Mouse (Mus musculus) erythroblast, embryonic 14.5 days (primary cell): ENCODE data around the gene Fry. TPM values are rescaled to one million over a fixed set of nuclear protein-coding genes. Genes with fewer than 3 reads are reported as not detected.

ENCODE experiments used
- H3K27me3 ChIP-seq: 2 replicates; pipeline ENCODE4 v1.6.1; 2012; ENCODE audit warnings: inconsistent platforms; ENCODE audit not compliant: control insufficient read depth
- H3K36me3 ChIP-seq: 2 replicates; pipeline ENCODE4 v1.6.1; 2012; ENCODE audit warnings: mild to moderate bottlenecking, inconsistent platforms; ENCODE audit not compliant: control insufficient read depth
- H3K4me1 ChIP-seq: 2 replicates; pipeline ENCODE4 v1.6.1; 2012; ENCODE audit warnings: inconsistent platforms; ENCODE audit not compliant: control insufficient read depth
- H3K4me3 ChIP-seq: replicated peaks from 2 replicates; pipeline ENCODE3; 2012; ENCODE audit warnings: moderate library complexity, mild to moderate bottlenecking, inconsistent platforms
- H3K9me3 ChIP-seq: 2 replicates; pipeline ENCODE4 v1.6.1; 2012; ENCODE audit warnings: low read length, inconsistent platforms, mixed read lengths; ENCODE audit not compliant: control insufficient read depth
- GATA1 ChIP-seq: IDR thresholded peaks from 2 replicates; pipeline ENCODE4 v1.6.1; 2012; ENCODE audit warnings: low read length, inconsistent platforms, mixed read lengths
- TAL1 ChIP-seq: IDR thresholded peaks from 3 replicates; pipeline ENCODE4 v1.6.1; 2012; ENCODE audit warnings: low read length, inconsistent platforms, mixed read lengths
- polyA plus RNA-seq: library from polyadenylated mRNA; stranded (reverse); fragments of >175 nt; gene quantifications from 2 replicates; pipeline ENCODE4 v1.2.3, GENCODE M21; 2012

Gene Fry
- polyA plus RNA-seq, 1 experiment = 0.16 TPM

DNA sequence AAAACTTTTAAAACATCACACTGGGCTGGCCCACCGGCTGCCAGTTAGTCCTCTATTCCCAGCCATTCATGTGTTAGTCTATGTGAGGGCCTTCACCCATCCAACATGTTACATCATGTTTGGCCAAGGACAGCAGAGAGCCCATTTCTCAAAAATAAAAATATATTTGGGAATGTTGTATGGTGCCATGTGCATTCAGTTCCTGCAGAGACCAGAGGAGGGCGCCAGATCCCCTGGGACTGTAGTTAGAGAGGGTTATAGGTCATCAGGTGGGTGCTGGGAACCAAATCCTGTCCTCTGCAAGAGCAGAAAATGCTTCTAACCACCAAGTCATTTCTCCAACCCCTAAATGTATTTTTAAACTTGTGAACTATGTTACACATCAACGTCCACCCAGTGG, 27.5 kb downstream of the Fry start:
- H3K27me3 ChIP-seq = no peaks in the 10 kb centered on the region
- no peaks in the 10 kb centered on the region for H3K4me1 ChIP-seq
- H3K9me3 ChIP-seq = peaks cover 5% of the 10 kb centered on the region; the same call in 1 of the 2 replicates
- H3K36me3 ChIP-seq = no peaks in the 10 kb centered on the region
- TF ChIP-seq GATA1 = no peak
- no peak for TF ChIP-seq TAL1
- no peak overlapping the region for H3K4me3 ChIP-seq

DNA sequence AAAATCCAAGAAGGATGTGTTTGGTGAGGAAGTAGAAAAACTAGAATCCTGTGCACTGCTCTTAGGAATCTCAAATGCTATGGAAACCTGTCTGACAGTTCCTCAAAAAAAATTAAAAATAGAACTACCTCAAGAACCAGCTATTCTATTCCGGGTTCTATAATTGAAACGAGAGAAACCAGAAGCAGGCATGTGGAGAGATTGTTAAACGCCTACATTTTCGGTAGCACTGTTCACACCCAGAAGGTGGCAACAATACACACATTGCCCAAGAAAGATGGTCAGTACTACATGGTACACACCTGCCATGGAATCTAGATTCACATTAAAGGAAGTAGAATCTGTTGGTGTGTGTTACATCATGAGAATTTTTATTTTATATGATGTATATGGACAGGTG, 28.2 kb downstream of the Fry start:
- TF ChIP-seq GATA1 (no peak), TAL1 (no peak)
- H3K9me3 ChIP-seq = peaks cover 5% of the 10 kb centered on the region; the same call in 1 of the 2 replicates

DNA sequence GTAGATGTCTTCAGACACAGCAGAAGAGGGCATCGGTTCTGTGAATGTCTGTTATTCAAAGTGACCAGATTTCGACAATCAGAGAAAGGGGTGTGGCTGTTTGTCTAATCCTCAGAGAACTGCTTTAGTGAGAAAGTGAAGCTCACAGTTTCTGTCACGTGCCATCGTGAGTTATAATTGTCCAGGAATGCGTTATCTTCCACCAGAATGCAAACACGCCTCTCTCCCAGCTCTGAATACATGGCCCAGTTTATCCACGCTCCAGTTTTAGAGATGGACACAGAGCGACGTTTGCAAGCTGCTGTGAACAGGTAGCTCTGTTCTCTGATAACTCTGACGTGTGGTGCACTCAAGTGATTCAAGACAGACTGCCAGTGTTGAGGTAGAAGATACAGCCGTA, 31.3 kb downstream of the Fry start:
- TF ChIP-seq GATA1 = no peak
- no peak for TF ChIP-seq TAL1
- Histone ChIP-seq H3K4me1 (no peaks in the 10 kb centered on the region), H3K4me3 (no peak overlapping the region), H3K27me3 (no peaks in the 10 kb centered on the region), H3K9me3 (peaks cover 5% of the 10 kb centered on the region; the same call in 1 of the 2 replicates), H3K36me3 (no peaks in the 10 kb centered on the region)

More for the DNA sequence above, 28.2 kb downstream of the Fry start:
- H3K36me3 ChIP-seq = no peaks in the 10 kb centered on the region
- no peaks in the 10 kb centered on the region for H3K4me1 ChIP-seq
- H3K27me3 ChIP-seq = no peaks in the 10 kb centered on the region
- no peak overlapping the region for H3K4me3 ChIP-seq

- no peak for TF ChIP-seq GATA1
- Histone ChIP-seq H3K27me3 (no peaks in the 10 kb centered on the region), H3K4me3 (no peak overlapping the region), H3K36me3 (no peaks in the 10 kb centered on the region), H3K9me3 (peaks cover 2% of the 10 kb centered on the region; the same call in 1 of the 2 replicates), H3K4me1 (no peaks in the 10 kb centered on the region)
Measured at GRCm38 (mm10) chr5:150150986-150151385, 32.5 kb downstream of the Fry start.

- H3K36me3 ChIP-seq = no peaks in the 10 kb centered on the region
- H3K9me3 ChIP-seq = no peaks in the 10 kb centered on the region
- no peak overlapping the region for H3K4me3 ChIP-seq
- TF ChIP-seq GATA1 (no peak), TAL1 (no peak)
- no peaks in the 10 kb centered on the region; the same call in 1 of the 2 replicates for H3K4me1 ChIP-seq
- no peaks in the 10 kb centered on the region for H3K27me3 ChIP-seq
Measured at GRCm38 (mm10) chr5:150152071-150152879, 33.8 kb downstream of the Fry start.

GRCm38 (mm10) chr5:150152880-150153281, 34.4 kb downstream of the Fry start:
- TF ChIP-seq TAL1 = no peak
- no peak for TF ChIP-seq GATA1
- no peaks in the 10 kb centered on the region for H3K36me3 ChIP-seq
- no peak overlapping the region for H3K4me3 ChIP-seq
- no peaks in the 10 kb centered on the region for H3K27me3 ChIP-seq
- no peaks in the 10 kb centered on the region for H3K9me3 ChIP-seq
- no peaks in the 10 kb centered on the region; the same call in 1 of the 2 replicates for H3K4me1 ChIP-seq

DNA sequence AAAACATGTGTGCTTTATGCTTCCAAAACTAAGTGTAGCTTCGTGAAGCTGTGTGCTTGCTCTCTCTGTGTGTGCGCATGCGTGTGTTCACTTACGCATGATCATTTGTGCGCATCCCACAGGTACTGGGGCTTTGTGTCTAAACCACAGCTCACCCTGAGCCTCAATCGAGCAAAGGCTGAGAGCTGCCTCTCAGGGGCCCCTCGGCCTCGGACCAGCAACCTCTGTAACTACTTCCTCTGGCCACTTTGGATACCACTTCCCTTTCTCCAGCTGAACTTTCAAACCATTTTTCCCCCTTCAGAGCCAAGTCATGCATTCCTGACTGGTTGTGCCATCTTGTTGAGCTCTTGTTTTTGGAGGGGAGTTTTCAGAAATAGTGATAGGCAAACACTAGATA, 36.9 kb downstream of the Fry start:
- Histone ChIP-seq H3K9me3 (no peaks in the 10 kb centered on the region), H3K27me3 (no peaks in the 10 kb centered on the region), H3K4me1 (no peaks in the 10 kb centered on the region; the same call in 1 of the 2 replicates), H3K4me3 (no peak overlapping the region), H3K36me3 (no peaks in the 10 kb centered on the region)
- no peak for TF ChIP-seq GATA1
- no peak for TF ChIP-seq TAL1

DNA sequence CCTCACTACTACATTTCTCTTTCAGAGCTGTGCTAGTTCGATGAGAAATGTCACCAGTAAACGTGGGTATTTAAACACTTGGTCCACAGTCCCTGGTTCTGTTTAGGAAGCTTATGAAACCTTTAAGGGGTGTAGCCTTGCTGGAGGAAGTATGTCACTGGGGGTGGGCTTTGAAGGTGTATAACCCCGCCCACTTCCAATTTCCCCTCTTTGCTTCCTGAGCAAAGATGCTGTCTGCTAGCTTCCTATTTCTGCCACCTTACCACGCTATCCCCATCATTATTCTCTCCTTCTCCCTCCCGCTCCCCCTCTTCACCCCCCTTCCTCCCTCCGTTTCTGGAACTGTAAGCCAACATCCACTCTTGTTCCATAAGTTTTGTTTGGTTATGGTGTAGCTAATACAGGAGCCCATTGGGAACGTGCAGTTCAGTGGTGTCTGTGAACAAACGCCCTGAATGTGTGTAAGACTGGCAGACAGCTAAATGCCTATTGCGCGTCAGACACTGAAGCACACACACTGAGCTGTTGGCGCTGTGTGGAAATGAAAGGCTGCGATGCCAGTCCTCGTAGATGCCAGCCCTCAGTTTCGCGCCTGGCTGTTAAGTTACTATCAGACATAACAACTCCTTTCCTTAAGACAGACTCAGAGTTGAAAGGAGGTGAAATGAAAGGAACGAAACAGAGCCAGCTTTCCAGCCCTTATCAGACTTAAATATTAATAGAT, 37.8 kb downstream of the Fry start:
- no peaks in the 10 kb centered on the region for H3K36me3 ChIP-seq
- no peaks in the 10 kb centered on the region for H3K27me3 ChIP-seq
- no peaks in the 10 kb centered on the region for H3K9me3 ChIP-seq
- no peak for TF ChIP-seq TAL1
- TF ChIP-seq GATA1 = no peak
- H3K4me3 ChIP-seq = no peak overlapping the region
- no peaks in the 10 kb centered on the region; the same call in 1 of the 2 replicates for H3K4me1 ChIP-seq

GRCm38 (mm10) chr5:150157682-150158081, 39.2 kb downstream of the Fry start:
- Histone ChIP-seq H3K27me3 (no peaks in the 10 kb centered on the region), H3K4me1 (no peaks in the 10 kb centered on the region; the same call in 1 of the 2 replicates), H3K4me3 (no peak overlapping the region), H3K36me3 (no peaks in the 10 kb centered on the region), H3K9me3 (no peaks in the 10 kb centered on the region)
- no peak for TF ChIP-seq TAL1
- no peak for TF ChIP-seq GATA1
